Mouse (Mus musculus): Measurements from ENCODE around the gene Pln. TPM values are rescaled to one million over a fixed set of nuclear protein-coding genes. Genes with fewer than 3 reads are reported as not detected.

The Pln gene
- polyA plus RNA-seq, 1 experiment from 2014 or later = 1.9 TPM

DNA sequence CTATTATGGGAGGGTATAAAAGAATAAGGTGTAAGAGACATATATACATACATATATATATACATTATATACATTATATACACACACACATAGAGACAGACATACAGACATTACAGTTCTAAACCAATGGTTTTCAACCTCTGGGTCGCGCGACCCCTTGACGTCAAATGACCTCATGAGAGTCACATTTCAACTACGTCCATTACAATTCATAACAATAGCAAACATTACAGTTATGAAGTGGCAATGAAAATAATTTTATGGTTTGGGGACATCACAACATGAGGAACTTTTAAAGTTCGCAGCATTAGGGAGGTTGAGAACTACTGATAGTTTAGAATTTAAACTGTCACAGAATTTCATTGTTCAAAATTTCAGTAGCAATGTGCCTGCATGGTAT is 40.8 kb downstream of the Pln start:
- Histone ChIP-seq H3K9me3 (ENCODE audit: control insufficient read depth, low read length) (no peaks in the 10 kb centered on the region), H3K27me3 (ENCODE audit: control insufficient read depth, insufficient read depth, low read length) (no peaks in the 10 kb centered on the region), H3K9ac (ENCODE audit: low read length) (peak overlapping the region; percentile 96), H3K4me1 (replicated peaks; ENCODE audit: control insufficient read depth, insufficient read depth, low read length) (no peaks in the 10 kb centered on the region), H3K4me2 (ENCODE audit: low read depth, low read length, severe bottlenecking) (peak overlapping the region; percentile 79; the same call in 1 of the 2 replicates), H3K27ac (ENCODE audit: low read depth, low read length) (no peak overlapping the region), H3K4me3 (ENCODE audit: low read depth, low read length) (peak overlapping the region; percentile 90), H3K36me3 (ENCODE audit: control insufficient read depth, insufficient read depth, low read length) (no peaks in the 10 kb centered on the region)
- no peak for ATAC-seq (replicated peaks; ENCODE audit: low FRiP score)
- no peak for DNase-seq (ENCODE audit: low spot score)
- 85% methylated on average over 6 of the region's 6 CpGs for WGBS

DNA sequence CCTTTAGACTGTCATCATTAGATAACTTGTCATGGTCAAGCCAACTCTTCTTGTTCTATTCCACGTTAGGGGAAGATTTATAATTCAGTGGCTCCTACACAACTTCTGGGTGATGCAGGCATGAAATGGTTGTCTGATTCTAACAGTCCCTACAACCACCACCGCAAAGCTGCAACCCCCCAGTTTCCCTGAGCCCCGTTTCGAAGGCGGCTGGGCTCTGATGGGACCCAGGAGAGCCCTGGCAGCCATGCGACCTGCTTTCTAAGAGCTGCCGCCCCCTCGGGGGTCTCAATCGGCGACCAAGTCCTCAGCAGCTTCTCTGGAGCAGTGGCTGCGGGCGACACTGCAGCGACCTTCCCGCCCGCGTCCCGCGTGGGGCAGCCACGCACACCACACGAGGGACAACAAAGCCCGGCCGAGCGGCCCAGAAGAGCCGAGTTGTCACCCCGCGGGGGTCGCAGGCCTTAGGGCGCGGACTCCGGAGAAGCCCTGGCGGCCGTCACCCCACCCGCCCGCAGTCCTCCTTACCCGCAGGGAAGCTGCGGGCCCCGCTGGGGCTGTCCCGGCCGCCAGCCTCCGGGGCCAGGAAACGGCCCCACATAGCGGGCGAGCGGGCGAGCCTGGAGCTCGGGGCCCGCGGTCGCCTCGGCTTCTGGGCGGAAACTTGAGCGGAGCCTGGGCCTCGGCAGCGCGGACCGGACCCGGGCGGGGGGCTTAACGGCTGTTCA is 41.7 kb downstream of the Pln start:
- Histone ChIP-seq H3K4me3 (ENCODE audit: low read depth, low read length) (peak overlapping the region; percentile 90), H3K4me1 (replicated peaks; ENCODE audit: control insufficient read depth, insufficient read depth, low read length) (no peaks in the 10 kb centered on the region), H3K9ac (ENCODE audit: low read length) (peak overlapping the region; percentile 96), H3K4me2 (ENCODE audit: low read depth, low read length, severe bottlenecking) (peak overlapping the region; percentile 79), H3K27ac (ENCODE audit: low read depth, low read length) (peak overlapping the region; percentile 90), H3K36me3 (ENCODE audit: control insufficient read depth, insufficient read depth, low read length) (no peaks in the 10 kb centered on the region), H3K9me3 (ENCODE audit: control insufficient read depth, low read length) (no peaks in the 10 kb centered on the region), H3K27me3 (ENCODE audit: control insufficient read depth, insufficient read depth, low read length) (no peaks in the 10 kb centered on the region)
- DNase-seq (ENCODE audit: low spot score) = peak; percentile 83
- WGBS = under 1% methylated on average over 59 of the region's 59 CpGs
- ATAC-seq (replicated peaks; ENCODE audit: low FRiP score) = peak; percentile 82

DNA sequence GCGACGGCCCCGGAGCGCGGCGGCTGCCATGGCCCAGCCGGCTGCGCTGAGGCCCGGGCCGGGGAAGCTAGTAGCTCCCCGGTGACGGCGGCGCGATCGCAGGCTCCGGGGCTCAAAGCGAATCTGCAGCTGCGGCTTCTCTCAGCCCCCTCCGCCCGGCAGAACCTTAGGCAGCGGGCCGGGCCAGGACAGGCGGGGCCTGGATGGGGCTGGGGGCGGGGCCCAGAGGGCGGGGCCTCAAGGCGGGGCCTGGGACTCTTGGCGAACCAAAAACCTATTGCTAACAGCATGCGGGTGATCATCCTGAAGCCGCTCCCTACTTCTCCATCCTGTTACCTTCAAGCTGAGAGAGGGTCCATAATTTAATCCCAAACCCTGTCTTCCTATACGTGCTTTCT is 42.2 kb downstream of the Pln start, which contains the start of gene Cep85l:
Gene Cep85l (minus strand): TSS at position 239 of the 398 bp plus-strand sequence.
- Histone ChIP-seq H3K4me2 (ENCODE audit: low read depth, low read length, severe bottlenecking) (peak within 1 kb of the TSS; percentile 79), H3K4me1 (replicated peaks; ENCODE audit: control insufficient read depth, insufficient read depth, low read length) (no peaks in the 10 kb centered on the region), H3K9me3 (ENCODE audit: control insufficient read depth, low read length) (no peaks in the 10 kb centered on the region), H3K36me3 (ENCODE audit: control insufficient read depth, insufficient read depth, low read length) (no peaks in the 10 kb centered on the region), H3K4me3 (ENCODE audit: low read depth, low read length) (peak within 1 kb of the TSS; percentile 90), H3K9ac (ENCODE audit: low read length) (peak within 1 kb of the TSS; percentile 96), H3K27ac (ENCODE audit: low read depth, low read length) (peak within 1 kb of the TSS; percentile 90), H3K27me3 (ENCODE audit: control insufficient read depth, insufficient read depth, low read length) (no peaks in the 10 kb centered on the region)
- peak; percentile 99 for ATAC-seq (replicated peaks; ENCODE audit: low FRiP score)
- WGBS = 0% methylated on average over 29 of the region's 31 CpGs
- DNase-seq (ENCODE audit: low spot score) = peak; percentile 97

DNA sequence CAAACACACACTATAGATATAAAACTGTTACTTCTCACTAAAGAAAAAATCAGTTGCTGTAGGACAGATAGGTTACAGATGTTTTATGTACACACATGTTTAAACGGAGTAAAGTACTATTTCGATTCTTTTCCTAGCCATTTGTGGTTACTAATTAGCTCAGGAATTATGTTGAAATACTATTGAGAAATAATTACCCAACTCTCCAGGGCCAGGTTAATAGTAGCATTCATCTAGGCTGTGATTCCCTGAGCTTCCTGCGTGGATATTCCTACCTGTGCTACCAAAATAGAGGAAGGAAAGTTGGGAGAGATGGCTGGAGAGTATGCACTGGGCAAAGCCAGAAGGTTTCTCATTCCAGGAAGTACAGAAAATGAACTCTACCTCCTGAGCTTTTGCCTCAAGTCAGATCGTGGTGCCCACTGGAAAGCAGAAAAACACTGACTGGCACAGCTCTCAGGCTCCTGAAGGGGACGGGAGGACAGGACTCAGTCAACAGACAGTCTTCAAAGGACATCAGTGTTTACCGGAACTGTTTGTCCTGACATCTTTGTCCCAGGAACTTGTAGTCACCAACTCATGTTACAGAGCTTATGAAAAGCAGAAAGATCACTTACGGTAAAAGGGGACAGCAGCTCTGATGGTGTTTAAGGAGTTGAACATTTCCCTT is 45.4 kb downstream of the Pln start:
- no peak overlapping the region for H3K27ac ChIP-seq (ENCODE audit: low read depth, low read length)
- WGBS = 75% methylated on average over 7 of the region's 7 CpGs
- DNase-seq (ENCODE audit: low spot score) (no peak), ATAC-seq (replicated peaks; ENCODE audit: low FRiP score) (no peak)
- no peak overlapping the region for H3K9ac ChIP-seq (ENCODE audit: low read length)
- H3K4me2 ChIP-seq (ENCODE audit: low read depth, low read length, severe bottlenecking) = no peak overlapping the region
- no peaks in the 10 kb centered on the region for H3K27me3 ChIP-seq (ENCODE audit: control insufficient read depth, insufficient read depth, low read length)
- no peaks in the 10 kb centered on the region for H3K9me3 ChIP-seq (ENCODE audit: control insufficient read depth, low read length)
- no peak overlapping the region for H3K4me3 ChIP-seq (ENCODE audit: low read depth, low read length)
- no peaks in the 10 kb centered on the region for H3K4me1 ChIP-seq (replicated peaks; ENCODE audit: control insufficient read depth, insufficient read depth, low read length)
- no peaks in the 10 kb centered on the region for H3K36me3 ChIP-seq (ENCODE audit: control insufficient read depth, insufficient read depth, low read length)

DNA sequence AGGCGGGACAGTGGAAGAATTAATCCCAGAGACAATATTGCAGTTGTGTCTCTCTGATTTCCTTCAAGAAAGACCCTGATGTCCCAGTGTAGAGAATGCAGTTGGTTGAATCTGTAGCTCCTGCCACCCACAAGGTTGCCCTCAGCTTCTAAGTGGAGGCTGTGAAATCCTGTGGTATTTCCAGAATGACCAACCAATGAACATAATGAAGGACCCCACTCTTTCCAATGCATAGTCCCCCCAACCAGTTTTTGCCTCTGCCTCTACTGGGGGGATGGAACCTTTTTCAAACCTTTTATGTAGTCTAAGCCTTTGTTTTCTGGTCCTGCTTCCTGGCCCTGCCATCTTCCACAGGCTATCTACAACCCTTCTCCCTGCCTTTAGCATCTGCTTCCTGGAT is 47.4 kb downstream of the Pln start:
- no peak for ATAC-seq (replicated peaks; ENCODE audit: low FRiP score)
- no peaks in the 10 kb centered on the region for H3K9me3 ChIP-seq (ENCODE audit: control insufficient read depth, low read length)
- no peak overlapping the region for H3K4me3 ChIP-seq (ENCODE audit: low read depth, low read length)
- H3K4me1 ChIP-seq (replicated peaks; ENCODE audit: control insufficient read depth, insufficient read depth, low read length) = no peaks in the 10 kb centered on the region
- no peak overlapping the region for H3K9ac ChIP-seq (ENCODE audit: low read length)
- no peaks in the 10 kb centered on the region for H3K36me3 ChIP-seq (ENCODE audit: control insufficient read depth, insufficient read depth, low read length)
- no peak for DNase-seq (ENCODE audit: low spot score)
- no peak overlapping the region for H3K27ac ChIP-seq (ENCODE audit: low read depth, low read length)
- WGBS = 100% methylated on average over 1 of the region's 1 CpGs
- no peaks in the 10 kb centered on the region for H3K27me3 ChIP-seq (ENCODE audit: control insufficient read depth, insufficient read depth, low read length)
- H3K4me2 ChIP-seq (ENCODE audit: low read depth, low read length, severe bottlenecking) = no peak overlapping the region

DNA sequence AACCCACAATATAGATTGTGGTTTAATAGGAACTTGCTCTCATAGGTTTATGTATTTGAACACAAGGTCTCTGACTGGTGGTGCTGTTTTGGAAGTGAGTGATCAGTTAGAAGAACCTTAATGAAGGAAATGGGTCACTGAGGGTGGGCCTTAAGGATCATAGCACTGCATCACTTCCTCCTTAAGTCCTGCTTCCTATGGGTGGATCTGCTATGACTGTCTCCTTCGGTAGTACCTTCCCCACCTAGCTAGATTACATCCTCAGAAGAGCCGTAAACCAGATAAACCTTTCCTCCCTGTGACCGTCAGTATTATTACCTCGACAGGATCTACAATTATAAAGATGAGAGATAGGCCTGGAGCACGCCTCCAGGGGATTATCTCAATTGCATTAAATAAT is 48.0 kb downstream of the Pln start:
- DNase-seq (ENCODE audit: low spot score) (no peak), ATAC-seq (replicated peaks; ENCODE audit: low FRiP score) (no peak)
- 88% methylated on average over 5 of the region's 5 CpGs for WGBS
- H3K27ac ChIP-seq (ENCODE audit: low read depth, low read length) = no peak overlapping the region
- H3K4me3 ChIP-seq (ENCODE audit: low read depth, low read length) = no peak overlapping the region
- no peaks in the 10 kb centered on the region for H3K4me1 ChIP-seq (replicated peaks; ENCODE audit: control insufficient read depth, insufficient read depth, low read length)
- no peaks in the 10 kb centered on the region for H3K9me3 ChIP-seq (ENCODE audit: control insufficient read depth, low read length)
- H3K4me2 ChIP-seq (ENCODE audit: low read depth, low read length, severe bottlenecking) = no peak overlapping the region
- H3K9ac ChIP-seq (ENCODE audit: low read length) = no peak overlapping the region
- no peaks in the 10 kb centered on the region for H3K36me3 ChIP-seq (ENCODE audit: control insufficient read depth, insufficient read depth, low read length)
- H3K27me3 ChIP-seq (ENCODE audit: control insufficient read depth, insufficient read depth, low read length) = no peaks in the 10 kb centered on the region

DNA sequence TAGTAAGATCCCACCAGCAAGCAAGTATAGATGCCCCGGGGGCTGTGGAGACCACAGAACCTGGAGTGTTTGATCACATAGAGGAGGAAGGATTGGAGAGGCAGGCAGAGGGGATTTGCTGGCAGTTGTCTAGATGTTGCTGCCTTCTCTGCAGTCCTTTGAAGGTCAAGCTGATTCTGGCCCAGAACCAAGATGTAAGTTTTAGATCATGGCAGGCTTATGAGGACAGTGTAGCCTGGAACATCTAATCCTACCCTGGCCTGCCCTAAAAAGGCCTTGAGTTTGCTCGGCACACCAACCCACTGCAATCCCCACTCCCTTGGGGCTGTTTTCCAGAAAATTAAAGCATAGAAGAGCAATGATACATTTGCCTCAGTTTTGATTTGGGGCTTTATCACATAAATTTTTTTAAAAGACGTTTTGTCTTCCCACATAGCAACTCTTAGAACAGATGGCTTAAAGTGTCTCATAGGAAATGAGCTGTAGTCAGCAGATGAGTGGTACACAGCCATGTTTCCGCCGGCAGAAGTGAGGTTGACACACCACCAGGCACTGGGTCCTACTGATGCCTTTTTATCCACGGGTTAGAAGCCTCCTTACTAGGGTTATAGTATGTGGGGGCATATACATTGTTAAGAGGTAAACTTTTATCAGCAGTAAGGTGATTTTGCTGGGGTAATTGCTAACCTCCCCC is 50.9 kb downstream of the Pln start:
- no peak overlapping the region for H3K4me3 ChIP-seq (ENCODE audit: low read depth, low read length)
- no peak overlapping the region for H3K27ac ChIP-seq (ENCODE audit: low read depth, low read length)

DNA sequence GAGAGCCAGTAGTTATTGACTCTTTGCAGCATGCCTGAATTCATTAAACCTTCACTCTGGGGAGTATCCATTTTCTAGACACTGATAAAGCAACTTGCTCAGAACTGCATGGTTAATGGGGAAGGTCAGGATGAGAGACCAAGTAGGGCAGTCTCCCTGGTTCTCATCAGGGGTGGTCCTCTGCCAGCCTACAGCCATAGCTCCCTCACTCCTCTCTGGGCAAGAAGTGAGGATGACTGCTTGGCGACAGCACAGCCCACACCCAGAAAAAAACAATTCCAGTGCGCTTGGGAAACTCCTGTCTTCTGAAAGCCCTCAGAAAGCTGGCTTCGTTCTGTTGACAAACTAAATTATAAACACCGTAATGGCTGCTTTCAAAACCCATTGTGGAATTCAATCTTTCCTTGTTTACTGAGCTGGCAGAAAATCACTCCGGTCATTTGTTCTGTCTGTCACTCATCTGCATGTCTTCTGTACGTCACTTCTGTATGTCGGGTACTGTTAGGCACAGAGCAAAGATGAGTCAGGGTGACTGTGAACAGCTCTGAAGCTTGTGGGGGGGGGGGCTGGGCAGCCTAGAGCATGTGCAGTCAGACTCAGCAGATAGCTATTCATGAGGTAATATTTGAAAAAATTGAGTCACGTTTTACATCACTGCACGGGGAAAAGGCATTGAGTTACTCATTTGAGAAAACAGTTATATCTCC is 57.6 kb downstream of the Pln start:
- Histone ChIP-seq H3K9ac (ENCODE audit: low read length) (no peak overlapping the region), H3K4me1 (replicated peaks; ENCODE audit: control insufficient read depth, insufficient read depth, low read length) (peaks cover 6% of the 10 kb centered on the region; the same call in 1 of the 2 replicates), H3K27me3 (ENCODE audit: control insufficient read depth, insufficient read depth, low read length) (no peaks in the 10 kb centered on the region), H3K27ac (ENCODE audit: low read depth, low read length) (no peak overlapping the region), H3K36me3 (ENCODE audit: control insufficient read depth, insufficient read depth, low read length) (no peaks in the 10 kb centered on the region), H3K4me2 (ENCODE audit: low read depth, low read length, severe bottlenecking) (no peak overlapping the region), H3K4me3 (ENCODE audit: low read depth, low read length) (no peak overlapping the region), H3K9me3 (ENCODE audit: control insufficient read depth, low read length) (no peaks in the 10 kb centered on the region)
- DNase-seq (ENCODE audit: low spot score) (no peak), ATAC-seq (replicated peaks; ENCODE audit: low FRiP score) (no peak)
- WGBS = 87% methylated on average over 9 of the region's 9 CpGs

More for the DNA sequence above, 50.9 kb downstream of the Pln start:
- no peaks in the 10 kb centered on the region for H3K9me3 ChIP-seq (ENCODE audit: control insufficient read depth, low read length)
- no peak overlapping the region for H3K9ac ChIP-seq (ENCODE audit: low read length)
- no peaks in the 10 kb centered on the region for H3K36me3 ChIP-seq (ENCODE audit: control insufficient read depth, insufficient read depth, low read length)
- ATAC-seq (replicated peaks; ENCODE audit: low FRiP score) (no peak), DNase-seq (ENCODE audit: low spot score) (no peak)
- 79% methylated on average over 6 of the region's 6 CpGs for WGBS
- H3K4me2 ChIP-seq (ENCODE audit: low read depth, low read length, severe bottlenecking) = no peak overlapping the region
- no peaks in the 10 kb centered on the region for H3K4me1 ChIP-seq (replicated peaks; ENCODE audit: control insufficient read depth, insufficient read depth, low read length)
- no peaks in the 10 kb centered on the region for H3K27me3 ChIP-seq (ENCODE audit: control insufficient read depth, insufficient read depth, low read length)

Measured in forebrain, embryonic 11.5 days (tissue).